Mouse (Mus musculus): ENCODE measurements around the gene Lrp4.

GRCm38 (mm10) chr2:91436713-91437112 lies 20.6 kb upstream of the Lrp4 start:
- no peak for TF ChIP-seq CTCF (IDR thresholded peaks at IDR 0.05; ENCODE audit: borderline replicate concordance, insufficient read depth, low read depth, low read length)
- TF ChIP-seq POLR2A (IDR thresholded peaks at IDR 0.05; ENCODE audit: borderline replicate concordance, insufficient read depth, low read length), result no peak
